Mouse (Mus musculus): ENCODE measurements around the gene Smarcb1. TPM values are rescaled to one million over a fixed set of nuclear protein-coding genes. Genes with fewer than 3 reads are reported as not detected.
"Not testable (repeated sequence)": the region's sequence is repeated elsewhere in the genome, so short reads cannot be mapped to it uniquely, and the experiment has no call there.

Gene Smarcb1
- polyA plus RNA-seq, 1 experiment from 2014 or later: 157 TPM

GRCm38 (mm10) chr10:75873543-75874170 is 47.8 kb downstream of the Smarcb1 start:
- no peak overlapping the region for H3K4me3 ChIP-seq (ENCODE audit: low read depth, low read length)
- H3K4me1 ChIP-seq (replicated peaks; ENCODE audit: control insufficient read depth, insufficient read depth, low read length): peaks cover 10% of the 10 kb centered on the region; the same call in 1 of the 2 replicates
- WGBS: 57% methylated on average over 10 of the region's 10 CpGs
- no peaks in the 10 kb centered on the region for H3K9me3 ChIP-seq (ENCODE audit: control insufficient read depth, low read length)
- H3K36me3 ChIP-seq (ENCODE audit: control insufficient read depth, insufficient read depth, low read length): no peaks in the 10 kb centered on the region
- no peak overlapping the region for H3K9ac ChIP-seq (ENCODE audit: low read depth, low read length)
- DNase-seq (ENCODE audit: low spot score): no peak
- H3K4me2 ChIP-seq: peak overlapping the region; percentile 76
- no peak for ATAC-seq (replicated peaks; ENCODE audit: low FRiP score)
- no peak overlapping the region for H3K27ac ChIP-seq (ENCODE audit: low read depth, low read length)
- no peaks in the 10 kb centered on the region for H3K27me3 ChIP-seq (replicated peaks; ENCODE audit: control insufficient read depth, insufficient read depth, low read length)

GRCm38 (mm10) chr10:75872915-75873542 is 48.4 kb downstream of the Smarcb1 start:
- peak overlapping the region; percentile 46 for H3K9ac ChIP-seq (ENCODE audit: low read depth, low read length)
- H3K27me3 ChIP-seq (replicated peaks; ENCODE audit: control insufficient read depth, insufficient read depth, low read length): no peaks in the 10 kb centered on the region
- H3K27ac ChIP-seq (ENCODE audit: low read depth, low read length): no peak overlapping the region
- peak overlapping the region; percentile 76 for H3K4me2 ChIP-seq
- WGBS: 4% methylated on average over 11 of the region's 11 CpGs
- ATAC-seq (replicated peaks; ENCODE audit: low FRiP score) (peak; percentile 88), DNase-seq (ENCODE audit: low spot score) (no peak)
- H3K4me3 ChIP-seq (ENCODE audit: low read depth, low read length): peak overlapping the region; percentile 40
- H3K4me1 ChIP-seq (replicated peaks; ENCODE audit: control insufficient read depth, insufficient read depth, low read length): peaks cover 10% of the 10 kb centered on the region; the same call in 1 of the 2 replicates
- no peaks in the 10 kb centered on the region for H3K9me3 ChIP-seq (ENCODE audit: control insufficient read depth, low read length)
- H3K36me3 ChIP-seq (ENCODE audit: control insufficient read depth, insufficient read depth, low read length): no peaks in the 10 kb centered on the region

DNA sequence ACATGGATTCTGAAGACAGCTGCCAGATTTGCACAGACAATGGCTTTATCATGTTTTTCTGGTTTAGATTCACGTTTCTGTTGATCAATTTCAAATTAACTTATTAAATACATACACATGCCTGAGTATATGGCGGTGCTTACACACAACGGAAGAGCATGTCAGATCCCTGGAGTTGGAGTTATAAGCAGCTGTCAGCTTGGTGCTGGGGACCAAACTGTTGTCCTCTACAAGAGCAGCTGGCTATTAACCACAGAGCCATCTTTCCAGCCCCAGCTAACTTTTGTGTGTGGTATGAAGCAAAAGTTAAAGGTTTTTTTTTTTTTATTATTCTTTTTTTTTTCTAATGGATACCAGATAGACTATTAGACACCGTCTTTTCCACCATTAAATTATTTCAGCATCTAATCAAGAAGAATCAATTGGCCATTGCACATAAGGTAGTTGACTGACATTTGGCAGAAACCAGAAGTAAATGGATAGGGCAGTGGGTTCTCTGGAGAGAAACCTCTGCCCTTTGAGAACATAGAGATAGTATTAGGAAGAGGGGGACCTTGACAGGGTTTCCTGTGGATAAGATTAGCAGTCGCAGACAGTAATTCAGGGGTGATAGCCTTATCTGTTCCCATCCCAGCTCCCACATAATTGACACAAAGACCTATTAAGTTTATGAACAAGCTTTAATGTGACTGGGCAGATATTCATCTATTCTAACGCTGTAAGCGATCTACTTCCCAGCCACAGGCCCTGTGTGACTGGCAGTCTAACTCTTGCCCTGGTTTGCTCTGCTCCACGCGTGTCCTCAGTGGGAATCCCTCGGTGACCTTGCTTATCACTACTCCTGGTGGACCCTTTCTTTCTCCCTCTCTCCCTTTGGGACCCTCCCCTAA is 49.1 kb downstream of the Smarcb1 start:
- ATAC-seq (replicated peaks; ENCODE audit: low FRiP score) (peak; percentile 38), DNase-seq (ENCODE audit: low spot score) (no peak)
- Histone ChIP-seq H3K9me3 (ENCODE audit: control insufficient read depth, low read length) (no peaks in the 10 kb centered on the region), H3K4me1 (replicated peaks; ENCODE audit: control insufficient read depth, insufficient read depth, low read length) (peaks cover 10% of the 10 kb centered on the region; the same call in 1 of the 2 replicates), H3K36me3 (ENCODE audit: control insufficient read depth, insufficient read depth, low read length) (no peaks in the 10 kb centered on the region), H3K27me3 (replicated peaks; ENCODE audit: control insufficient read depth, insufficient read depth, low read length) (no peaks in the 10 kb centered on the region), H3K4me3 (ENCODE audit: low read depth, low read length) (peak overlapping the region; percentile 40), H3K27ac (ENCODE audit: low read depth, low read length) (no peak overlapping the region), H3K4me2 (peak overlapping the region; percentile 76), H3K9ac (ENCODE audit: low read depth, low read length) (peak overlapping the region; percentile 46)
- WGBS: 32% methylated on average over 10 of the region's 10 CpGs

- WGBS: 71% methylated on average over 5 of the region's 5 CpGs
- no peak overlapping the region for H3K9ac ChIP-seq (ENCODE audit: low read depth, low read length)
- no peak for DNase-seq (ENCODE audit: low spot score)
Observed at GRCm38 (mm10) chr10:75861587-75861986, 59.8 kb downstream of the Smarcb1 start.

DNA sequence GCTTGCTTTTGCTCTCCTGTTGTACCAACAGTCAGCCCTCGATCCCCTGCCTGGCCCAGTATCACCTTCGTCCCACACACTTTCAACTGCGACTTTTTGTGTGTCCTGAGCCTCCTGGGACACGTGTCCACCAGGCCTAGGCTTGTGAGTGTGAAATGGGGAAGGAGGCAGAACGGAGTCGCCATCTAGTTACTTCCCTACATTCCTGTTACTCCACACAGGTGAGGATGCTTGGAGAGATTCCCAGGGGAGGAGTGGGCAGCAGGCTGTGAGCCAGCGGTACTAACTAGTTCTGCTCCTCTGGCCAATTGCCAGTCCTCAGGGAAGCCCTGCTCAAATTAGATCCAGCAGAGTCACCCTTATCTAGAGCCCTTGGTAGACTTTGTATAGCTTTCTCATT is 60.7 kb downstream of the Smarcb1 start:
- WGBS: 35% methylated on average over 7 of the region's 7 CpGs

More at GRCm38 (mm10) chr10:75861587-75861986, 59.8 kb downstream of the Smarcb1 start:
- H3K4me2 ChIP-seq: no peak overlapping the region
- H3K27ac ChIP-seq (ENCODE audit: low read depth, low read length): no peak overlapping the region
- ATAC-seq (replicated peaks; ENCODE audit: low FRiP score): no peak
- H3K36me3 ChIP-seq (ENCODE audit: control insufficient read depth, insufficient read depth, low read length): peaks cover 14% of the 10 kb centered on the region
- H3K4me3 ChIP-seq (ENCODE audit: low read depth, low read length): no peak overlapping the region
- peaks cover 18% of the 10 kb centered on the region for H3K4me1 ChIP-seq (replicated peaks; ENCODE audit: control insufficient read depth, insufficient read depth, low read length)
- H3K9me3 ChIP-seq (ENCODE audit: control insufficient read depth, low read length): no peaks in the 10 kb centered on the region
- no peaks in the 10 kb centered on the region for H3K27me3 ChIP-seq (replicated peaks; ENCODE audit: control insufficient read depth, insufficient read depth, low read length)

DNA sequence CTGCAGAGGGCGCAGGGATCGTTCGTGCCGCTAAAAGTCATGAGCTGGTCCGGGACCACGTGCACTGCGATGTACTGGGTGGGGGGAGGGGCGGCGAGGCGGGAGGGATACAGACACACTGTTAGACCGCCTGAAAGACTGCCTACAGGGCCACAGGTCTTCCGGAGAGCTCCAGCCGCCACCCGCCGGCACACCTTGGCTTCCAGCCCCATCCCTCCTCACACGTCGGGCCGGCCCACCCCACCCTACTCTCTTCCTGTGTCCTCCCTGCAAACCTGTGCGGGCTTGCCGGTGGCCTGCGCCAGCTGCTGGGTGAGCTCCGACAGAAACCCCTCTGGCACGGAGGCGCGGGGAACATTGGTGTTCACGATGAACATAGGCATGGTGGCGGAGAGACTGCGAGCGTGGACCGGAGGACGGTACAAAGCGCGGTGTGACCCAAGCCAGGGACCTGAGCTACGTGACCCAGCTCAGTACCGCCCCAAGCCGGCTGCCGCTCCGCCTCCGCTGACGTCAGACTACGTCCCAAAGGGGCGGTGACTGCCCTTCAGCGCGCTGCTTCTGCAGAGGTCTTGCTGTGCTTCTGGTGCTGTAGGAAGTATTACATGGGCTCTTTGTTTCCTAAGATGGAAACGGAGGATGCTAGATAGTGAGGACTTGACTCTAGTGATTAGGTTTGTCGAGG is 61.5 kb downstream of the Smarcb1 start, which contains the start of gene Mif:
Mif (minus strand) TSS at position 455 of the 685 bp plus-strand sequence.
- Histone ChIP-seq H3K4me1 (replicated peaks; ENCODE audit: control insufficient read depth, insufficient read depth, low read length) (peaks cover 18% of the 10 kb centered on the region), H3K4me2 (peak within 1 kb of the TSS; percentile 94), H3K27ac (ENCODE audit: low read depth, low read length) (peak within 1 kb of the TSS; percentile 91), H3K4me3 (ENCODE audit: low read depth, low read length) (peak within 1 kb of the TSS; percentile 76), H3K9ac (ENCODE audit: low read depth, low read length) (peak within 1 kb of the TSS; percentile 95), H3K36me3 (ENCODE audit: control insufficient read depth, insufficient read depth, low read length) (peaks cover 14% of the 10 kb centered on the region)
- not testable (repeated sequence) for H3K9me3 ChIP-seq (ENCODE audit: control insufficient read depth, low read length); H3K27me3 ChIP-seq (replicated peaks; ENCODE audit: control insufficient read depth, insufficient read depth, low read length)
- under 1% methylated on average over 42 of the region's 46 CpGs for WGBS
- DNase-seq (ENCODE audit: low spot score) (peak; percentile 91), ATAC-seq (replicated peaks; ENCODE audit: low FRiP score) (peak; percentile 95)

More for the DNA sequence above, 60.7 kb downstream of the Smarcb1 start:
- Histone ChIP-seq H3K4me2 (peak overlapping the region; percentile 3; the same call in 1 of the 2 replicates), H3K9me3 (ENCODE audit: control insufficient read depth, low read length) (no peaks in the 10 kb centered on the region), H3K27me3 (replicated peaks; ENCODE audit: control insufficient read depth, insufficient read depth, low read length) (no peaks in the 10 kb centered on the region), H3K4me1 (replicated peaks; ENCODE audit: control insufficient read depth, insufficient read depth, low read length) (peaks cover 18% of the 10 kb centered on the region), H3K36me3 (ENCODE audit: control insufficient read depth, insufficient read depth, low read length) (peaks cover 14% of the 10 kb centered on the region), H3K27ac (ENCODE audit: low read depth, low read length) (peak overlapping the region; percentile 91; the same call in 1 of the 2 replicates), H3K9ac (ENCODE audit: low read depth, low read length) (peak overlapping the region; percentile 25), H3K4me3 (ENCODE audit: low read depth, low read length) (no peak overlapping the region)
- ATAC-seq (replicated peaks; ENCODE audit: low FRiP score): no peak
- no peak for DNase-seq (ENCODE audit: low spot score)

DNA sequence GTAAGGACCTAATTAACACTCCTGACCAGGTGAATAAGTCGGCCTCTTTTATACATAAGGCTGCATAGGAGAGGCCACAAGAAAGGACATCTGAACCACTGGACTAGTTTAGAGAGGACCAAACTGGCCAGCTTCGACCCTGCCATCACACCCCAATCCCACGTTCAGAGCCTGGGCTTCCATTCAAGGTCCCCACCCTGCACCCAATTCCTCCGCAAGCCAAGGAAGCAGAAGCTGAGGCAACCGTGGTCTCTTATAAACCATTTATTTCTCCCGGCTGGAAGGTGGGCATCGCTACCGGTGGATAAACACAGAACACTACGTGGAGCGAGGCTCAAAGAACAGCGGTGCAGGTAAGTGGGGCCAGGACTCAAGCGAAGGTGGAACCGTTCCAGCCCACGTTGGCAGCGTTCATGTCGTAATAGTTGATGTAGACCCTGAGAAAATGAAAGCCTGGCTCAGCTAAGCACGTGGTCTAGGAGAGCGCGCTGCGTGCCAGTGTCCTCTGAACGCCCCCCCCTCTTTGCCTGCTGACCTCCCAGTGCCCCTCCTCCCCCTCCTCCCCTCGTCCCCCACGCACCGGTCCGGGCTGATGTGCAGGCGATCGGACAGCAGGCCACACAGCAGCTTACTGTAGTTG is 62.2 kb downstream of the Smarcb1 start:
- DNase-seq (ENCODE audit: low spot score): no peak
- Histone ChIP-seq H3K4me2 (peak overlapping the region; percentile 94), H3K4me3 (ENCODE audit: low read depth, low read length) (peak overlapping the region; percentile 76), H3K4me1 (replicated peaks; ENCODE audit: control insufficient read depth, insufficient read depth, low read length) (peaks cover 18% of the 10 kb centered on the region), H3K27me3 (replicated peaks; ENCODE audit: control insufficient read depth, insufficient read depth, low read length) (no peaks in the 10 kb centered on the region), H3K9me3 (ENCODE audit: control insufficient read depth, low read length) (no peaks in the 10 kb centered on the region), H3K27ac (ENCODE audit: low read depth, low read length) (peak overlapping the region; percentile 91), H3K36me3 (ENCODE audit: control insufficient read depth, insufficient read depth, low read length) (peaks cover 14% of the 10 kb centered on the region), H3K9ac (ENCODE audit: low read depth, low read length) (peak overlapping the region; percentile 95)
- ATAC-seq (replicated peaks; ENCODE audit: low FRiP score): peak; percentile 48
- 1% methylated on average over 26 of the region's 27 CpGs for WGBS
